Mouse (Mus musculus): ENCODE measurements around the gene Iqcj. TPM values are rescaled to one million over a fixed set of nuclear protein-coding genes. Genes with fewer than 3 reads are reported as not detected.

Gene Iqcj
- 0.68 and 1.5 TPM in 2 replicates for polyA plus RNA-seq (2015; fragmentation: Nextera tagmentation; extraction: Ambion mirVana)

GRCm38 (mm10) chr3:67892026-67892705, at the start of gene Iqcj, which contains the start of gene Iqschfp:
Gene Iqcj, plus strand, starts transcription at chr3:67892220.
Gene Iqschfp, plus strand, starts transcription at chr3:67892232.
- Histone ChIP-seq H3K4me1 (replicated peaks; ENCODE audit: control insufficient read depth, insufficient read depth, low read length) (0 out of 2 replicates have a peak, but pooled peaks cover 10% of the 10 kb centered on the region), H3K4me2 (ENCODE audit: low read length) (peak within 1 kb of the TSS; percentile 73), H3K27me3 (replicated peaks; ENCODE audit: control insufficient read depth, insufficient read depth, low read length) (no peaks in the 10 kb centered on the region), H3K4me3 (replicated peaks; ENCODE audit: low read length) (peak within 1 kb of the TSS; percentile 46), H3K27ac (ENCODE audit: low read length) (peak within 1 kb of the TSS; percentile 81), H3K9ac (replicated peaks; ENCODE audit: low read depth, low read length) (peak within 1 kb of the TSS; percentile 57), H3K9me3 (ENCODE audit: control insufficient read depth, low read length) (no peaks in the 10 kb centered on the region), H3K36me3 (ENCODE audit: control insufficient read depth, insufficient read depth) (no peaks in the 10 kb centered on the region)
- peak; percentile 75 for ATAC-seq
- 6% methylated on average over 15 of the region's 15 CpGs for WGBS

DNA sequence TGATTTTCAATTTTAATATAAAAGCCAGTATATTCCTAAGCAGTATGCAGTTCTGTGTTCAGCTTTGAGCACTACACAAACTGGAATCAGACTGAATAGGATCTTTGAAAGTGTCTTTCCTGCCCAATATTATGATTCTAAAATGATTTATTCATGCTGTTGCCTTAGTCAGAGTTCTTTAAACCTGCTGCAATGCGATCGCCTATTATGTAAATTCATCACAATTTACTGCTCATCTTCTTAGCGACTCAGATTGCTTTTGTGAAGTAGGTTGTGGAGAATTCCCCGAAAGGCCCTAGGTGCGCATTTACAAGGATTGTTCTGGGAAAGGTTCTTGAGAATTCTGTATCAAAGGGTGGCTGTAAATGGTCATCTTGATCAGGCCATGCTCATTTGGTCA, 39.6 kb upstream of the Iqcj start:
- Histone ChIP-seq H3K9me3 (ENCODE audit: control insufficient read depth, low read length) (no peaks in the 10 kb centered on the region), H3K4me1 (replicated peaks; ENCODE audit: control insufficient read depth, insufficient read depth, low read length) (no peaks in the 10 kb centered on the region), H3K27ac (ENCODE audit: low read length) (no peak overlapping the region), H3K4me2 (ENCODE audit: low read length) (no peak overlapping the region), H3K9ac (replicated peaks; ENCODE audit: low read depth, low read length) (no peak overlapping the region), H3K36me3 (ENCODE audit: control insufficient read depth, insufficient read depth) (no peaks in the 10 kb centered on the region), H3K27me3 (replicated peaks; ENCODE audit: control insufficient read depth, insufficient read depth, low read length) (no peaks in the 10 kb centered on the region), H3K4me3 (replicated peaks; ENCODE audit: low read length) (no peak overlapping the region)
- no peak for ATAC-seq
- 77% methylated on average over 5 of the region's 5 CpGs for WGBS

- no peak overlapping the region for H3K4me2 ChIP-seq (ENCODE audit: low read length)
- no peak overlapping the region for H3K4me3 ChIP-seq (replicated peaks; ENCODE audit: low read length)
- H3K27me3 ChIP-seq (replicated peaks; ENCODE audit: control insufficient read depth, insufficient read depth, low read length): no peaks in the 10 kb centered on the region
- ATAC-seq: no peak
- H3K9me3 ChIP-seq (ENCODE audit: control insufficient read depth, low read length): no peaks in the 10 kb centered on the region
- H3K36me3 ChIP-seq (ENCODE audit: control insufficient read depth, insufficient read depth): no peaks in the 10 kb centered on the region
- WGBS: 88% methylated on average over 3 of the region's 3 CpGs
- no peaks in the 10 kb centered on the region for H3K4me1 ChIP-seq (replicated peaks; ENCODE audit: control insufficient read depth, insufficient read depth, low read length)
- H3K27ac ChIP-seq (ENCODE audit: low read length): no peak overlapping the region
- H3K9ac ChIP-seq (replicated peaks; ENCODE audit: low read depth, low read length): no peak overlapping the region
Observed at GRCm38 (mm10) chr3:67861524-67861923, 30.5 kb upstream of the Iqcj start.

DNA sequence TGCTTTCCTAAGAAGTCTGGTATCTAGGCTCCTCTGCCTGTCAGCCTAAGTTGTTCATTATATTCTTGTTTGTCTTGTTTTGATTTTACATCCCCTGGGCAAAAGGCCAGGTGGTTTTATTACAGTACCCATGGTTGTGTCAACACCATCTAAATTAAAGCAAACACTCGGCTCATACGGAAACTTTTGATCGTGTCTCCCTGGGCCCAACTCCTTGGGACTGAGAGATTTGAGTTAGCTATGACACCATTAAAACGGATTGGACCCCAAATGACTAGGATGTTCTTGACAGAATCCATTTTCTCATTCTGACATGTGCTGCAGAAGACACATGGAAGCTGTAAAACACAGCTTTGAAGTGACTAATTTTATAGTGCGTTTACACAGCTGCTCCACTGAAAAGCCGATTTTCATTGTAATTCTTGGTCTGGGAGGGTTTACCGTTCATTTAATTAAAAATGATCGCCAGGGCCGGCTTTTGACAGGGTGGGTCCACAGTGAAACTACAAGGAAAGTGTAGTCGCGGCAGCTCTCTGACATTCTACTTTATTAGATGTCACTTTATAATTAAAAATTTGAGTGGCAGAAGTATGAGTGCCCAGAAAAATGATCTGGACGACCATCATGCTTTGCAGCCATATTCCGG, 24.5 kb upstream of the Iqcj start:
- ATAC-seq: no peak
- 70% methylated on average over 13 of the region's 13 CpGs for WGBS

DNA sequence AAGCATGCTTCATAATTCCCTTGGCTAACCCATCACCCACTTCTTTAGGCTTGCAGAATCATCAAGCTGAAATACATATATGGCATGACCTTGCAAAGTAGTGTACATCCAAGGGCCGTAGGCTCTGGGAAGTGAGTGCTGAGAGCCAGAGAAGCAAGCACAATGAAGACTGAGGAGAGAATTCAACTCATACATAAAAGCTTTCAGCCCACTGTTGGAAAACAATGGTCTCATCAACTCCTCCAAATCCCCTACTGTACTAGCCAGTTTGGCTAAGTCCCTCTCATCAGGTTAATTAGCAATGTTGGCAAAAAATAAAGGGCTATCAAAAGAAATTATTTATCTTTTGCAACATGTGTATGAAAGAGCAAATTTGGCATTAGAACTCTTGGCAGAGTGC, 22.6 kb upstream of the Iqcj start:
- 25% methylated on average over 1 of the region's 1 CpGs for WGBS
- no peak overlapping the region for H3K9ac ChIP-seq (replicated peaks; ENCODE audit: low read depth, low read length)
- H3K27me3 ChIP-seq (replicated peaks; ENCODE audit: control insufficient read depth, insufficient read depth, low read length): no peaks in the 10 kb centered on the region
- no peaks in the 10 kb centered on the region for H3K4me1 ChIP-seq (replicated peaks; ENCODE audit: control insufficient read depth, insufficient read depth, low read length)
- no peaks in the 10 kb centered on the region for H3K36me3 ChIP-seq (ENCODE audit: control insufficient read depth, insufficient read depth)
- ATAC-seq: no peak
- no peak overlapping the region for H3K4me2 ChIP-seq (ENCODE audit: low read length)
- H3K9me3 ChIP-seq (ENCODE audit: control insufficient read depth, low read length): no peaks in the 10 kb centered on the region
- H3K4me3 ChIP-seq (replicated peaks; ENCODE audit: low read length): no peak overlapping the region
- H3K27ac ChIP-seq (ENCODE audit: low read length): no peak overlapping the region

More for the DNA sequence above, 24.5 kb upstream of the Iqcj start:
- H3K9me3 ChIP-seq (ENCODE audit: control insufficient read depth, low read length): no peaks in the 10 kb centered on the region
- H3K4me2 ChIP-seq (ENCODE audit: low read length): no peak overlapping the region
- no peak overlapping the region for H3K27ac ChIP-seq (ENCODE audit: low read length)
- H3K9ac ChIP-seq (replicated peaks; ENCODE audit: low read depth, low read length): no peak overlapping the region
- H3K36me3 ChIP-seq (ENCODE audit: control insufficient read depth, insufficient read depth): no peaks in the 10 kb centered on the region
- H3K4me1 ChIP-seq (replicated peaks; ENCODE audit: control insufficient read depth, insufficient read depth, low read length): no peaks in the 10 kb centered on the region
- H3K4me3 ChIP-seq (replicated peaks; ENCODE audit: low read length): no peak overlapping the region
- H3K27me3 ChIP-seq (replicated peaks; ENCODE audit: control insufficient read depth, insufficient read depth, low read length): no peaks in the 10 kb centered on the region

DNA sequence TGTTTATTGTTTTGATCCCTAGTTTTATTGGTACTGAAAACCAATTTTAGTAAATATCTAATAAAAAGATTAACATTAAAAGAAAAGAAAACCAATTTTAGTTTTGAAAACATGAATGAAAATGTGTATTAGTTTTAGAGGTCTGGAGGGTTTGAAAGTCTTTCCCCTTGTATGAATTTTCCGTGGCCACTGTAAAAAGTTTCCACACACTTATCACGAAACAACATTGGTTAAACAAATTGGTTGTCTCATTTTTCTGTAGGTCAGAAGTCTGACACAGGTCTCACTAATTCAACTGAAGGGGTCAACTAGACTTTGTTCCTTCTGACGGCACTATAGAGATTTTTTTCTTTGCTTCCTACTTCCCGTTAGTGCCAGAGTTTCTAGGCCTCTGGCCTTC, 14.8 kb upstream of the Iqcj start:
- Histone ChIP-seq H3K9ac (replicated peaks; ENCODE audit: low read depth, low read length) (no peak overlapping the region), H3K4me1 (replicated peaks; ENCODE audit: control insufficient read depth, insufficient read depth, low read length) (no peaks in the 10 kb centered on the region), H3K27me3 (replicated peaks; ENCODE audit: control insufficient read depth, insufficient read depth, low read length) (no peaks in the 10 kb centered on the region), H3K27ac (ENCODE audit: low read length) (no peak overlapping the region), H3K4me2 (ENCODE audit: low read length) (no peak overlapping the region), H3K36me3 (ENCODE audit: control insufficient read depth, insufficient read depth) (no peaks in the 10 kb centered on the region), H3K9me3 (ENCODE audit: control insufficient read depth, low read length) (no peaks in the 10 kb centered on the region), H3K4me3 (replicated peaks; ENCODE audit: low read length) (no peak overlapping the region)
- ATAC-seq: no peak
- 82% methylated on average over 4 of the region's 4 CpGs for WGBS

- Histone ChIP-seq H3K9me3 (ENCODE audit: control insufficient read depth, low read length) (no peaks in the 10 kb centered on the region), H3K36me3 (ENCODE audit: control insufficient read depth, insufficient read depth) (no peaks in the 10 kb centered on the region), H3K4me2 (ENCODE audit: low read length) (no peak overlapping the region), H3K4me1 (replicated peaks; ENCODE audit: control insufficient read depth, insufficient read depth, low read length) (no peaks in the 10 kb centered on the region), H3K27me3 (replicated peaks; ENCODE audit: control insufficient read depth, insufficient read depth, low read length) (no peaks in the 10 kb centered on the region), H3K9ac (replicated peaks; ENCODE audit: low read depth, low read length) (no peak overlapping the region), H3K4me3 (replicated peaks; ENCODE audit: low read length) (no peak overlapping the region), H3K27ac (ENCODE audit: low read length) (no peak overlapping the region)
- 28% methylated on average over 3 of the region's 3 CpGs for WGBS
- ATAC-seq: no peak
Observed at GRCm38 (mm10) chr3:67884335-67884734, 7.7 kb upstream of the Iqcj start.

DNA sequence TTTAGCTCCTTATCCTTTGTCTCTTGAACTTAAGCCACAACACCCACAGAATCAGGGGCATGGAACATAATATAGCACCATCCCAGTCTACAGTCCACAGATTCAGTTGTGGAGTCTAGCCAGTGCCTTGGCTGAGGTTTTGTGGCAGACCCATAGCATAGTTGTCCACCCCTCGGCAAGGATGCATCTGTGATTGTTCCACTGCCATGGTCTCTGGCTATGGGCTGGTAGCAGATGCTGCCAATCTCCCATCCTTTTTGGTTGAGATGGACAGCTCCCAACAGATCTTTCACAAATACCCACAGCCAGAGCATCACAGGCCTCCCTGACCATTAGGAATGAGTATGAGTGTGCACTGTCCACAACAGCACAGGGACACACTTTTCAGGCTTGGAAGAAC, 5.8 kb upstream of the Iqcj start:
- no peaks in the 10 kb centered on the region for H3K27me3 ChIP-seq (replicated peaks; ENCODE audit: control insufficient read depth, insufficient read depth, low read length)
- no peak for ATAC-seq
- no peaks in the 10 kb centered on the region for H3K4me1 ChIP-seq (replicated peaks; ENCODE audit: control insufficient read depth, insufficient read depth, low read length)
- H3K9ac ChIP-seq (replicated peaks; ENCODE audit: low read depth, low read length): no peak overlapping the region
- H3K4me3 ChIP-seq (replicated peaks; ENCODE audit: low read length): no peak overlapping the region
- H3K36me3 ChIP-seq (ENCODE audit: control insufficient read depth, insufficient read depth): no peaks in the 10 kb centered on the region
- no peaks in the 10 kb centered on the region for H3K9me3 ChIP-seq (ENCODE audit: control insufficient read depth, low read length)
- 59% methylated on average over 1 of the region's 1 CpGs for WGBS
- no peak overlapping the region for H3K4me2 ChIP-seq (ENCODE audit: low read length)
- no peak overlapping the region for H3K27ac ChIP-seq (ENCODE audit: low read length)

DNA sequence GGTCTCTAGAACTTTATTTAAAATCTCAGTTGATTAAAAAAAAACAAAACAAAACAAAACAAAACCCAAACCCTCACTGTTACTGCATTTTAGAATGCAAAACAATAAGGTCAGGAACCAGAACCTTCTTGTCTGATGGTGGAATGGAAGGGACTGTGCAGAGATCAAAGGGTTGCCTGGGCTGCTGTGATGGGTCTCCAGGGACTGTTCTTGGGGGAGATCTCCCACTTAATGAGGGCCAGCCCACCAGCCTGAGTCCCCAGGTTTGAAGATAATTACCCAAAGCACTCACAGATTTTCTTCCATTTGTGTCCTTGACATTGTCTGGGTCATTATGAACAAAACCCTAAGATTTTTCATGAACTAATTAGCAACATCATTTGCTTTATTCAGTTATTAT, 4.8 kb upstream of the Iqcj start:
- no peaks in the 10 kb centered on the region for H3K27me3 ChIP-seq (replicated peaks; ENCODE audit: control insufficient read depth, insufficient read depth, low read length)
- no peak overlapping the region for H3K9ac ChIP-seq (replicated peaks; ENCODE audit: low read depth, low read length)
- H3K4me1 ChIP-seq (replicated peaks; ENCODE audit: control insufficient read depth, insufficient read depth, low read length): 0 out of 2 replicates have a peak, but pooled peaks cover 5% of the 10 kb centered on the region
- no peak overlapping the region for H3K4me3 ChIP-seq (replicated peaks; ENCODE audit: low read length)
- ATAC-seq: no peak
- H3K9me3 ChIP-seq (ENCODE audit: control insufficient read depth, low read length): no peaks in the 10 kb centered on the region
- no peaks in the 10 kb centered on the region for H3K36me3 ChIP-seq (ENCODE audit: control insufficient read depth, insufficient read depth)
- no peak overlapping the region for H3K4me2 ChIP-seq (ENCODE audit: low read length)
- no peak overlapping the region for H3K27ac ChIP-seq (ENCODE audit: low read length)
